Mouse (Mus musculus): ENCODE measurements around the gene Nat8f5. TPM values are rescaled to one million over a fixed set of nuclear protein-coding genes. Genes with fewer than 3 reads are reported as not detected.
"Not testable (repeated sequence)": the region's sequence is repeated elsewhere in the genome, so short reads cannot be mapped to it uniquely, and the experiment has no call there.

Gene Nat8f5
- total and polyA plus RNA-seq, 2 experiments from 2014 or later, result not detected

DNA sequence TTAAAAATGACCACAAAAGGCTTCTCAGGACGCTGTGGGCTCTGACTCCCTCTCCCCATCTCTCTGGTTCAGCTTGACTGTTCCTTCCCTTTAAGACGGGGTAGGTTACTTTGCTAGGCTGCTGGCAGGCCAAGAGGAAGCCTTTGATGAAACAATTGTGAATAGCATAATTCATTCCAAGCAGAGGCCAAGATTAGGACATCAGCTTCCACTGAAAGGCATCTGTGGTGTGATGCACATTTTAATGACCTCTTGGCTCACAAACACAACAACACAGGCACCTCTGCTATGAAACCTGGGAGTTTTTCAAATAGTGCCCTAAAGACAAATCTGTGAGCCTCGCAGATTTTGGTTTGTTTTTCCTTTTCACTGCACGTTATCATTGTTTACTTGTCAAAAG lies 19.2 kb upstream of the Nat8f5 start:
- no peak overlapping the region for H3K4me3 ChIP-seq (ENCODE audit: low read depth, low read length)
- no peak overlapping the region for H3K27ac ChIP-seq (ENCODE audit: low read depth)
- no peak for TF ChIP-seq EP300 (IDR thresholded peaks at IDR 0.05; ENCODE audit: low read depth)
- no peak for TF ChIP-seq CTCF (IDR thresholded peaks at IDR 0.05; ENCODE audit: low read depth)
- ATAC-seq (ENCODE audit: insufficient read depth, low read depth) (no peak), DNase-seq (ENCODE audit: low spot score) (no peak)
- H3K4me2 ChIP-seq (ENCODE audit: low read depth, low read length), result no peak overlapping the region
- 65% methylated on average over 4 of the region's 4 CpGs for WGBS
- H3K27me3 ChIP-seq (ENCODE audit: control insufficient read depth, insufficient read depth, low read length), result no peaks in the 10 kb centered on the region
- H3K4me1 ChIP-seq (ENCODE audit: control insufficient read depth, insufficient read depth), result no peaks in the 10 kb centered on the region
- H3K9me3 ChIP-seq (replicated peaks; ENCODE audit: control insufficient read depth, low read length), result no peaks in the 10 kb centered on the region
- H3K36me3 ChIP-seq (replicated peaks; ENCODE audit: control insufficient read depth, insufficient read depth, low read length), result no peaks in the 10 kb centered on the region
- H3K9ac ChIP-seq (replicated peaks; ENCODE audit: low read depth, low read length), result no peak overlapping the region

DNA sequence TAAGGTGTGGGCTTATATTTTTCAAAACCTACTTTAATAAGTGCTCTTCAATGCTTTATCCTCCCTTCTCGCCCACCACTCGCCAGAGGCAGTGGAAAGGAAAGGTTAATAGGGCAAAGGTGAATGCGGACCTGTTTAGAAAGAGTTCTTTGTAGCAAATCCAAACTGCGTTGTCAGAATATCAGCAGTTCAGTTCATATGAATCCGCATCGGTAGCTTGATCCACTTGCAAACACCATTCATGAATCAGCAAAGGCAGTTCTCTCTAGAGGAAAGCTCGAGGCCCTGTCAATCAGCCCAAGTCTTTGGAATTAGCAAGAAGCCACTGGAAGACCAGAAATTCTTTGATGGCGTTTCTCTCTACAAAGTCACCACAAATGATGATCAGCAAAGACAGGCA lies 17.9 kb upstream of the Nat8f5 start:
- ATAC-seq (ENCODE audit: insufficient read depth, low read depth) (no peak), DNase-seq (ENCODE audit: low spot score) (no peak)
- Histone ChIP-seq H3K9ac (replicated peaks; ENCODE audit: low read depth, low read length) (no peak overlapping the region), H3K36me3 (replicated peaks; ENCODE audit: control insufficient read depth, insufficient read depth, low read length) (no peaks in the 10 kb centered on the region), H3K4me3 (ENCODE audit: low read depth, low read length) (no peak overlapping the region), H3K4me2 (ENCODE audit: low read depth, low read length) (no peak overlapping the region), H3K9me3 (replicated peaks; ENCODE audit: control insufficient read depth, low read length) (no peaks in the 10 kb centered on the region), H3K27me3 (ENCODE audit: control insufficient read depth, insufficient read depth, low read length) (no peaks in the 10 kb centered on the region), H3K27ac (ENCODE audit: low read depth) (no peak overlapping the region), H3K4me1 (ENCODE audit: control insufficient read depth, insufficient read depth) (no peaks in the 10 kb centered on the region)
- WGBS, result 84% methylated on average over 8 of the region's 8 CpGs
- TF ChIP-seq EP300 (IDR thresholded peaks at IDR 0.05; ENCODE audit: low read depth) (no peak), CTCF (IDR thresholded peaks at IDR 0.05; ENCODE audit: low read depth) (no peak)

DNA sequence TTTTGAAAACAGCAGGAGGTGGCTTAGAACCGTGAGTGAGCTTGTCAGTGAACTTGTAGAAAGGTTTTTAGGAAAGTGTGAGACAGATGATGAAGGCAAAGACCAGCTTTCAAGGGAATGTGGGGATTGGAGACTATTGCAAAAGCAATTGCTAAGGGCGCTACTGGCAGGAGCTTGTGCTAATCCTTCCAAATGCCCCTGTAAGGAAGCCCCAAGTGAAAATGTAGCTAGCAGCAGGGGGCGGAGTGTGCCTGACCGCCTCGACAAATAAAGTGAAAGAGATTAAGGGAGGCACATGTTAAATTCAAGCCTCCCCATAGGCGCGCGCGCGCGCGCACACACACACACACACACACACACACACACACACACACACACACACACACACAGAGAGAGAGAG lies 16.5 kb upstream of the Nat8f5 start:
- DNase-seq (ENCODE audit: low spot score) (peak; percentile 57), ATAC-seq (ENCODE audit: insufficient read depth, low read depth) (peak; percentile 83; the same call in 1 of the 2 replicates)
- not testable (repeated sequence) for H3K27ac ChIP-seq (ENCODE audit: low read depth); H3K4me1 ChIP-seq (ENCODE audit: control insufficient read depth, insufficient read depth); H3K36me3 ChIP-seq (replicated peaks; ENCODE audit: control insufficient read depth, insufficient read depth, low read length); H3K27me3 ChIP-seq (ENCODE audit: control insufficient read depth, insufficient read depth, low read length); H3K4me3 ChIP-seq (ENCODE audit: low read depth, low read length); H3K9me3 ChIP-seq (replicated peaks; ENCODE audit: control insufficient read depth, low read length); H3K9ac ChIP-seq (replicated peaks; ENCODE audit: low read depth, low read length)
- peak overlapping the region; percentile 18; the same call in 1 of the 2 replicates for H3K4me2 ChIP-seq (ENCODE audit: low read depth, low read length)
- peak; percentile 38 for TF ChIP-seq CTCF (IDR thresholded peaks at IDR 0.05; ENCODE audit: low read depth)
- 12% methylated on average over 12 of the region's 12 CpGs for WGBS

GRCm38 (mm10) chr6:85836827-85837226 lies 16.1 kb upstream of the Nat8f5 start:
- peak; percentile 36; the same call in 1 of the 2 replicates for TF ChIP-seq CTCF (IDR thresholded peaks at IDR 0.05; ENCODE audit: low read depth)
- H3K27ac ChIP-seq (ENCODE audit: low read depth); H3K27me3 ChIP-seq (ENCODE audit: control insufficient read depth, insufficient read depth, low read length); ATAC-seq (ENCODE audit: insufficient read depth, low read depth); H3K4me3 ChIP-seq (ENCODE audit: low read depth, low read length); H3K36me3 ChIP-seq (replicated peaks; ENCODE audit: control insufficient read depth, insufficient read depth, low read length); H3K9ac ChIP-seq (replicated peaks; ENCODE audit: low read depth, low read length); H3K9me3 ChIP-seq (replicated peaks; ENCODE audit: control insufficient read depth, low read length); H3K4me1 ChIP-seq (ENCODE audit: control insufficient read depth, insufficient read depth): not testable (repeated sequence)
- DNase-seq (ENCODE audit: low spot score), result peak; percentile 11
- peak overlapping the region; percentile 18; the same call in 1 of the 2 replicates for H3K4me2 ChIP-seq (ENCODE audit: low read depth, low read length)
- WGBS, result 19% methylated on average over 8 of the region's 9 CpGs

GRCm38 (mm10) chr6:85836098-85836497 lies 15.3 kb upstream of the Nat8f5 start:
- ATAC-seq (ENCODE audit: insufficient read depth, low read depth); DNase-seq (ENCODE audit: low spot score); H3K9ac ChIP-seq (replicated peaks; ENCODE audit: low read depth, low read length); H3K4me1 ChIP-seq (ENCODE audit: control insufficient read depth, insufficient read depth); H3K27me3 ChIP-seq (ENCODE audit: control insufficient read depth, insufficient read depth, low read length); H3K27ac ChIP-seq (ENCODE audit: low read depth); H3K4me2 ChIP-seq (ENCODE audit: low read depth, low read length); H3K4me3 ChIP-seq (ENCODE audit: low read depth, low read length); H3K36me3 ChIP-seq (replicated peaks; ENCODE audit: control insufficient read depth, insufficient read depth, low read length); H3K9me3 ChIP-seq (replicated peaks; ENCODE audit: control insufficient read depth, low read length): not testable (repeated sequence)
- WGBS, result 66% methylated on average over 5 of the region's 5 CpGs

DNA sequence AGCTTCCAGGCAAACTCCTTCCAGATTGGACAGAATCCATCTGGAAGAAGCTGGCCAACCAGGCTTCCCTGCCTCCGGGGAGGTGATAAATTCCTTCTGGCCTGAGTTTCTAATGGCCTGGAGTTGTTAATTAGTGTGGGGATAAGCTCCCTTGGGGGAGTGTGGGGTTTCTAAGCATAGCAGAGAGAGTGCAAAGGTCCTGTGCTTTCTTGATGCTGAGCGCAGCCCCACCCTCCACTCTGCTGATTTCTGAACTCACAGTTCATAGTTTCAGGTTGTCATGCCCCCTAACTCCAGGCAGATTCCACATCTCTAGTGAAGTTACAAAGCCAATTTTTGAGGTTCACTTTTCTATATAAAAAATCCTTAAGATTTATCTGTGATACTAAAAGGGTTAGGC lies 14.3 kb upstream of the Nat8f5 start:
- not testable (repeated sequence) for ATAC-seq (ENCODE audit: insufficient read depth, low read depth); H3K27me3 ChIP-seq (ENCODE audit: control insufficient read depth, insufficient read depth, low read length); H3K9ac ChIP-seq (replicated peaks; ENCODE audit: low read depth, low read length); H3K4me1 ChIP-seq (ENCODE audit: control insufficient read depth, insufficient read depth); H3K36me3 ChIP-seq (replicated peaks; ENCODE audit: control insufficient read depth, insufficient read depth, low read length); DNase-seq (ENCODE audit: low spot score); H3K4me3 ChIP-seq (ENCODE audit: low read depth, low read length); H3K9me3 ChIP-seq (replicated peaks; ENCODE audit: control insufficient read depth, low read length); H3K27ac ChIP-seq (ENCODE audit: low read depth); H3K4me2 ChIP-seq (ENCODE audit: low read depth, low read length)
- 64% methylated on average over 1 of the region's 2 CpGs for WGBS

DNA sequence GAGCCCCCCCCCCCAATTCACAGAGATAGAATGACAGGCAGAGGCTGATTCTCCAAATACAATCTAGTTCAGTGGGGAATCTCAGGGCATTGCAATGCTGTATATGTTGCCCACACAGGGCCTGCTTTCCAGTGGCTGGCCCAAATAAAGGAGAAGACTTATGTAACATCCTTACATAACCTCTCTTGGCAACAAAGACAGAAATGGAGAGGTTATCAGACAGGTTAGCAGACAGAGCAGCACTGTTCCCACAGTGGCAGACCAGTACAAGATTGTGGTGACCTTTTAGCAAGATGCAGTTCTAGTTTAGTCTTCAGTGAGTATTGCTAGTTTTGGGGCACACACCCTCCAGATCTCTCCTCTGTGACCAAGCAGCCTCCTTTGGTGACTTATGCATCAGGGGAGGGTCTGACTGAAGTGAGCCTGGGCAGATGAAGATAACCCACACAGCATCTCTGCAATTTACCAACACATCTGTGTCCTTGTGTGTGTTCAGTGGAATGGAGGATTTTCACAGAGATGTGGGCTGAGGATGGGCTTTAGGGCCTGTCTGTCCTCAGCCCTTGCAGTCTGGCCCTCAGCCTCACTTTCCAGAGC lies 13.8 kb upstream of the Nat8f5 start:
- H3K27ac ChIP-seq (ENCODE audit: low read depth); DNase-seq (ENCODE audit: low spot score); H3K9me3 ChIP-seq (replicated peaks; ENCODE audit: control insufficient read depth, low read length); ATAC-seq (ENCODE audit: insufficient read depth, low read depth); H3K9ac ChIP-seq (replicated peaks; ENCODE audit: low read depth, low read length); H3K4me1 ChIP-seq (ENCODE audit: control insufficient read depth, insufficient read depth); H3K36me3 ChIP-seq (replicated peaks; ENCODE audit: control insufficient read depth, insufficient read depth, low read length); H3K4me2 ChIP-seq (ENCODE audit: low read depth, low read length); H3K4me3 ChIP-seq (ENCODE audit: low read depth, low read length); H3K27me3 ChIP-seq (ENCODE audit: control insufficient read depth, insufficient read depth, low read length): not testable (repeated sequence)
